Mouse (Mus musculus) heart, adult 2 months (tissue): ENCODE results near the gene Notch1.

Experiments used
- CTCF ChIP-seq: fragments of 200-600 bp; IDR thresholded peaks from 2 replicates; pipeline ENCODE4 v1.8.1; 2022; ENCODE audit warnings: antibody characterized with exemption, mild to moderate bottlenecking, moderate library complexity
- EP300 ChIP-seq: fragments of 200-500 bp; IDR thresholded peaks from 2 replicates; pipeline ENCODE4 v1.6.1; 2011; ENCODE audit warnings: low read depth, low read length, control low read depth; ENCODE audit not compliant: insufficient read depth
- POLR2A ChIP-seq: fragments of 200-500 bp; IDR thresholded peaks from 2 replicates; pipeline ENCODE4 v1.6.1; 2011; ENCODE audit warnings: mild to moderate bottlenecking, low read depth, low read length, control low read depth; ENCODE audit not compliant: insufficient read depth

DNA sequence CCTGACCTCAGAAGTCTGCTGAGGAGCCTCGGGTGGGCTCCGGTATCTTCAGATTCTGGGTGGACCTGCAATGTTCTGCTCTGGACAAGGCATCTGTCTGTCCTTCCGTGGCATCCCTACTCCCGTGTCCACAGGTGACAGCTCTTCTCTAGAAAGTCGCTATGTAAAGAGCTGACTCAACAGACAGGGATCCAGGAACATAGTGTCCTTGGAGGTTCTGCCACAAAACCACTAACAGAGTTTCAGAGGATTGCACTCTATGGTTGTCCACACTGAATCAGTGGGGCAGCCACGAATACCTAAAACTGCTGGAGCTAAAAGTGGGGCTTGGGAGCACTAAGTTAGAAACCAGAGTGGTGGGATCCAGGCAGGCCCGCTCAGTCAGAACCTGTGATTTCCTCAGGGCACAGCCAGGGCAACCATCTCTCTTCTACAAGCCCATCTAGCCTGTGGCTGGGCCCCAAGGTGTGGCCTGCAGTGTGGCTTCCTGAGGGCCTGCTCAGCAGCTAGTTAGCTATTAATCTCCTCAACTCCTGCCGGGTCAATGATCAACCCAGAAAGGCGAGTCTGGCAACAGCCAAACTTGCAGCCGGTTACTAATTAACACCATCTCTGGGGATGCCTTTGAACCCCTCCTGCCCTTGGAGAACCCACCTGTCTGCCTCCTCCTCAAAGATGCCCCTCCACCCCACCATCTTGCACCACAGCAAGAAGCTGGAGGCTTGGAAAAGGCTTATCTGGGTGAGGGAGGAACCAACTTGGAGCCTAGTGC lies 34.6 kb downstream of the Notch1 start:
- TF ChIP-seq POLR2A (no peak), CTCF (no peak), EP300 (no peak)
